Mouse (Mus musculus) liver, adult 2 months (tissue): ENCODE data around the gene Pdilt.

Source experiments
- CTCF ChIP-seq: fragments of 200-500 bp; IDR thresholded peaks from 2 replicates; pipeline ENCODE4 v1.5.1; 2011; ENCODE audit warnings: low read depth, low read length, control low read depth
- POLR2A ChIP-seq: fragments of 200-500 bp; IDR thresholded peaks from 2 replicates; pipeline ENCODE4 v1.6.1; 2011; ENCODE audit warnings: low read length, control low read depth; ENCODE audit not compliant: insufficient read depth; ENCODE audit errors: extremely low read depth

GRCm38 (mm10) chr7:119515492-119516271 is 7.6 kb downstream of the Pdilt start:
- peak; percentile 14 for TF ChIP-seq CTCF
- TF ChIP-seq POLR2A: no peak
